Mouse (Mus musculus) MEL-GATA-1-ER (cell line): ENCODE measurements around the gene Tmem63a.

Source experiments
- DNase-seq: peaks from one replicate; pipeline ENCODE4 v3.0.0-alpha.2; 2012; ENCODE audit warnings: low read depth; ENCODE audit errors: extremely low read depth

The Tmem63a gene

DNA sequence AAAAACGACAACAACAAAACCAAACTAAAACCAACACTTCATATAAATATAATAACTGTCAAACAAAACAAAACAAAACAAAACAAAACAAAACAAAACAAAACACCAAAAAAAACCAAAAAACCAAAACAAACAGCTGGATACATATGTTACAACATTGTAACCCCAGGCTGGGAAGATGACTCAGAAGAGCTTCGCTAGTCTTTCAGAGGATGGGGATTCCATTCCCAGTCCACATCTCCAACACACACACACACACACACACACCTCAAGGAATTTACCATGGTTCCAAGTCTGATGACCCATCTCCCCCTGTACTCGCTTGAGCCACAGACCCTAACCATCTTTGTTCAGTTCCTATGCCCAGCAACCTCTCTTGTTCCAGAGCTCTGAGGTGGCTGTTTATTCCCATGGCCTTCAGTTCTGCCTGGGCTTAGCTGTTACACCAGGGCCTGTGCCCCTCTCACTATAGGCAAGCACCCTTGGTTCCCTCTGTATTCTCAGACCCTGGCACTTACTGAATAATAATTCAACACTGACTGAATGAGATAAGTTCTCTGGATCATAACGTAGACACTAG is 67.0 kb downstream of the Tmem63a start:
- DNase-seq, result no peak

DNA sequence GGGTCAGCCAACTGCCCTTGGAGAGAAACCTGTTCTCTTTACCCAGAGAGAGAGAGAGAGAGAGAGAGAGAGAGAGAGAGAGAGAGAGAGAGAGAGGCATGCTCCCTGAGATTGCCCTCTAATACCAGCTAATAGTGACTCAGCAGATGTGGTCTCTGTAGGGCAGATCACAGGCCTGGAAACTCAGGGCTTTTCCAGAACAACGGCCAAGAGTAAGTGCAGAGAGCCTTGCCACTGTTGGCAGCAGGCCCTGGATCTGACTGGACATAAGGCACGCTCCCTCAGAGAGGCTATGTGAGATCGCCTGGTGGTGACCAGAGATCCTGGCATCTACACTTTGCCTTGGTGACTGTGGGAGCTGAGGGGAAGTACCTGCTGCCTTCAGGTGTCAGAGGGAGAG is 67.6 kb downstream of the Tmem63a start:
- DNase-seq, result no peak

DNA sequence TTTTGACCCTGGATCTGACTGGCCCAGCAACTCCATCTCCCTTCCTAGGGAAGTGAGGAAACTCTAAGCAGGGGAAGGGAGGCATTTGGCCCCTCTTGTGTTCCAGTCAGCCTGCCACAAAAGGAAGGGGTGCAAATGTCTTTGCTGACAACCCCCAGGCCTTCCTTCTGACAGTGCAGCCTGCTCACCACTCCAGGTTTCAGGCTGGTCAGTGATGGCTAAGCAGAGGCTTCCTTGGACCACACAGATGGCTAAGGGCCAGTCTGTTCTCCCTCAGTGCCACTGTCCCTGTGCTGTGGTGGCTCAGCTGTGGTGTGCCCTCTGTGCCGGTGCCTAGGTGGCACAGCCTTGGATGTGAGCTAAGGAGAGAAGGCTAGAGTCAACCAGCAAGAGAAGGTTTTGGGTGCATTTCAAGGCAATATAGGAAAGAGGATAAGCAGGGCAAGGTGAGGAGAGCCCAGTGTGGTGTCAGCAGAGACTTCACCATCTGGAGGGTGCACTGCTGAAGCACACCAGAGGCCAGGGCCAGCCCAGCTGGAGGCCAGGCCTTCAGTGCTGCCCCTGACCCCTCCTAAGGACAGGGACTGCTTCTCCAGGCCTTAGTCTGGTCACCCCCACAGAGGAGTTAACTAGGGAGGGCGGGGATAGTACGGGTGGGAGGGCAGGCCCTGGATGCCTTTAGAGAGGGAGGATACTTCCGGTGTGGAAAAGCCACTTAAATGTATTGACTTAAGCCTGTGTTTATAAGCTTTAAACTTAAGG is 68.2 kb downstream of the Tmem63a start:
- no peak for DNase-seq

DNA sequence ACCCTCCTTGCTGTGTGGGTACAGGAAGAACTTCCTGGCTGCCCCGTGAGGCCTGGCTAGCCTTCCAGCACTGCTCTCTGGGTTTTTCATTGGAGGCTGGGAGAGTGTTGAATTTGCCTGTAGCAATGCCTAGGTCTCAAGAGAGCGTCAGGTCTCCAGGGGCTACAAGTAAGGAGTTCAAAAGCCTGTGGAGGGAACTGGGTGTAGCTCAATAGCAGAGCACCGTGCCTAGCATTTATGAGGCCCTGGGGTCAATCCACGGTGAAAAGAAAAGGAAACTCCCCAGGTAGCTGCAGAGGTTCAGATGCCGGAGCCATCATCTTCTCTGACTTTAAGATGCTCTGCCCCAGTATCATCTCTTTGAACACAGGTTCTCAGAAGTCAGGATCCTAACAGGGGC is 69.5 kb downstream of the Tmem63a start:
- no peak for DNase-seq

DNA sequence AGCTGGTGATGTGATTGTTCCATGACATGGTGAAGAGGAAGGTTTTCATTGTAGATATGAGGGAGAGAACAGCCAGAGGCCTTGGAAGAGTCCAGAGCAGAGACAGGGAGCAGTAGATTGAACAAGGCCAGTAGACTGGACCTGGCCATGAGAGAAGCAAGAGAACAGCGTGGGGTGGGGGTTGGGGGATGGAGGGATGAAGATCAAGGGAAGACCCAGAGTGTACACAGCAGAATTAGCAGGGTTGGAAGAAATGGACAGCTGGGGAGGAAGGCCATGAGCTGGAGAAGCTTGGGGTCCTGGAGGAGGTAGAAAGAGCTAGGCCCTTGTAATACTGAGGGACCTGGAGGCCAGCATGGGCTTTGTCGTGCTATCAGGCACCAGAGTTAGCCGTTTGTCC is 70.3 kb downstream of the Tmem63a start:
- no peak for DNase-seq

DNA sequence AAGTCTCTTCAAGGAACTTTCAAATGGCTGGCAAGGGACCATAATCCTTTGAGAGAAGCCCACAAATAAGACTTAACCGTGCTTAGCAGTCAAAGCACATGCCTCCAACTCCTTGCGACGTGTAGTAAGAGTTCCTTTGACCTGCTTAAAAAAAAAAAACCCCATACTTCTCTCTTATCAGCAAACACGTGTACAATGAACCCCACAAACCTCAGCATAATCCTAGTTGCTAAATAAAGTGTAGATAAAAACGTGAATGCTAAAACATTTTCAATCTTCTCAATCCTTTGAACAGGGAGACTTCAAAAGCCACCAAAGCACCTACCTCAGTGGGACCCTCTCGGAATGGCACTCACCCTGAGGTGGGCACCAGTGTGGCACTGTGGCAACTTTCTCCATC is 71.3 kb downstream of the Tmem63a start:
- DNase-seq, result no peak

DNA sequence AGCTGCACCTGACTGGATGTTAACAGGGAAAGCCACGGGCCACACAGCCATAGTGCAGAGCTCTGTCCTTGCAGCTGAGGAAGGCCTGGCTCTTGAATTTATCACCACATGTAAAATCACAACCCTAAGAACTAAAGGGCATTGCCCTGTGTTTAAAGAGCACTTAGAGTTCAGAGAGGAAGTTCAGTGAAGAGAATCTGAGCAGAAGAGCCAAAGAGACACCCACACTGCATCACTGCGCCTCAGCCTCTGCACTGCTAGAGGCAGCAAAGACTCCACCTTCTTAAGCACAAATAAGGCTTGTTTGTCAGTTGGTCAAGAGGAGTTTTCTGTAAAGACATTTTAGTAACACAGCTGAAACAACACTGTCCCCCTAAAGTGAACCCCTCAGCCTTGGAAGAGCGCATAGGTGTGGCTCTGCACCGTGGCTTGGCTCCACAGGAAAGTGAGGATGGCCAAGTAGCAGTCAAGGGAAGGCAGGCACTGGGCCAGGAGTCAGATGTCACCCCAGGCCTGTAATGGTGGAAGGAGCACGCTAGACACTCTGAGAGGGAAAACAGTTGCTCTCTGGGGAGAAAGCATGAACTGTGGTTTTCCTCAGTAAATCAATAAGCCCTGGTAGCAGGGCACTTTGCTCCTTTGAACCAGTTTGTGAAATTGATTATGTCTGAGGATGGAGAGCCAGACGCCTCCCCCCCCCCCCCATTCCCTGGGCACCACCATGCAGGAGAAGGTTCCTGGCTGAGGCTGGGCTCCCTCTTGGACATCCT is 72.8 kb downstream of the Tmem63a start:
- no peak for DNase-seq

DNA sequence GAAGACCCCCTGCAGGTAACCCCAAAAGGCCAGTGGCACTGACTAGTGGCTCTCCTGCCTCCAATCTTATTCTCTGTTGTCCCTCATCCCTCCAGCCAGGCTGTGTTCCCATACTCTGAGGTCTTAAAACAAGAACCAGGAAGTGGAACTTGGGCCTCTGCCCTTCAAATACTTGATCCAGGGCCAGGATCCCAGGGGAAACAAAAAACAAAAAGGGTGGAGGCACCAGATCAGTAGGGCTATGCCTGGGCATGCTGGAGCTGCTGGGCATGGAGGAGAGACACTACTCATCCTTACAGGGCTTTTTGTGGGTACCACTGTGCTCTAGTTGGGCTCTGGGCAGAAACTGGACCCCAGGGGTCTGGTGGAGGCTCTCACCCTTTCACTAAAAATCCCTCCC is 73.4 kb downstream of the Tmem63a start:
- DNase-seq, result no peak

DNA sequence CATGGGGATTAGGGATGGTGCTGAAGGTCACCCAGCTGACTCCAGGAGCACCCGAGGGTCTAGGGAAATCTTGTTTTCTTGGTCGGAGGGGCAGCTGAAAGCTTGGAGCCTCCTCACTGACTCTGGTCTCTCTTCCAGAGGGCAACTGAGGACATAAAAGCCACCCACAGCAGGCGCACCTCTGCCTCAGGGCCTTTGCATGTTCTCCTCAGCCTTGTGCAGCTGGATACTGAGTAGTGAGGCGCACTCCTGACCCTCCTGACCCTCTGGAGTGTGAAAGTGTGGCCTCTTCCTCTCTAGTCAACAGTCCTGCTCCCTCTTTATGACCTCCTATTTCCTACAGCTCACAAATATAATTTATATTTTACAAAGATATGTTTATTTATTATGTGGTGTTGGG is 73.9 kb downstream of the Tmem63a start:
- DNase-seq, result no peak

DNA sequence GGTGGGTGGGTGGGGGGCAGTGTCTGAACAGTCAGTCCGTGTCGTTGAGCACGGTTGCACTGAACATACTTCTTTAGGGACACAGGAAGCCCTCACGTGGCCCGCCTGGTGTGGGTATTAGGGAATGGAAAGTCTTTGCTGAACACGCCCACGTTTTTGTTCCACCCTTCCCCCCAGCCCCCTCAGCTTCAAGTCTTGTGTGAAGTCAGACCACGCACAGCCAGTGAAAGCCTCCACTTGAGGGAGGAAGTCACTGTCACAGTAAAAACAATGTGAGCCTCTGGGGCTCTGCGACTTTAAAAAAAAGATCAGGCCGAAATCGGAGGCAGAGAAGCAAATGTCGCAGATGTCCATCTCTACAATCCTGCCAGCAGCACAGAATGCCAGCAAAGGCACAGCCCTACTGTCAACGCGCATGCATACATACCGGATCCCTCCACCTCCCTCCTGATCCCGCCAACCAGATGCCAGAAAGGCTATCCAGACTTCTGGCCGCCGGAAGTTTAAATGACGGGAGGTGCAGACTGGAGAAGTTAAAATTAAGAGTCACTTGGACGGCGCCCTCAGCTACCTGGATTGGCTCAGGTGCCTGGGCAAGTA is 74.5 kb downstream of the Tmem63a start:
- peak; percentile 40 for DNase-seq

DNA sequence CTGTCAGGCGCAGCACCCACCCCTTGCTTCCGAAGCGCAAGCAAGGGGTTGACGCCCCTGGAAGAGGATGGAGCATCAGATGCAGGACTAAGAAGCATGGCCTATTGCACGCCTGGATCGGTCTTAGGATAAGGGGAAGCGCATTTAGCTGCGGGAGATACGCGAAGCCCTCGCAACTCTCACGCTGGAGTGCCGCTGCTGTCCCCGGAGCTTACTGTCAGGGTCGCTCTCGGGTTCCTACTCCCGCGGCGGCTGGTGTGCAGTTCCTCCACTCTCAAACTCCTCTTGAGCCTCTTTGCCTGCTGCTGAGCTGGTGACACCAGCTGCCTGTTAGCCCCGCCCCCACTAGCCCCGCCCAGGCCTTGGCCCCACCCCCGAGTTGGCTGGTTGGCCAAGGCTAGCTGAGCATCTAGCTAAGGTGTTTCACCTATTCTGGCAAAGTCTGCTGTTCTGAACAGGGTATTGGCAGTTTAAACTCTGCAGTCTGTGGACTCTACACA is 75.1 kb downstream of the Tmem63a start:
- peak; percentile 55 for DNase-seq

DNA sequence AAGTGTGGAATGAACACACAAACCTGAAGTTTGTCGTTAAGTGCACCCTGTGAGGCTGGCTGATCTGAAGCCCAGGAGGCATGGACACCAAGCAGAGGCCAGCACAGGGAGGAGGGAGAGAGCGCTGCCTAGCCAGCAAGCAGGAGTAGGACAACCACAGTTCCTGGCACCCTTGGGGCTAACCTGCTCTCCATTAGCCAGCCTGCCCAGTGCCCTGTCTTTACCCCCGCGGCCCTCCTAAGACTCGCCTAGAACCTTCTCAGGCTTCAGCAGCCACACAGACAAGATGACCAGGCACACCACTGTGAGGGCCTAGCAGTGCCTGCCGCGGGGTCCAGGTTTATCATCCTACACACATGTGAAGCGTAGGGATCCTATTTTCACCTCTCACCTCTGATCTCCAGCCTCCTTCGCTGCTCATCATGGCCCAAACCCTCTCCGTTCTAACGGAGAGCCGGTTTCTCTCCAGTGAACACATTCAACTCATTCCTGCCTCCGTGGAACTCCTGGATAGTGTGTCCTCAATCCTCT is 75.8 kb downstream of the Tmem63a start:
- no peak for DNase-seq

DNA sequence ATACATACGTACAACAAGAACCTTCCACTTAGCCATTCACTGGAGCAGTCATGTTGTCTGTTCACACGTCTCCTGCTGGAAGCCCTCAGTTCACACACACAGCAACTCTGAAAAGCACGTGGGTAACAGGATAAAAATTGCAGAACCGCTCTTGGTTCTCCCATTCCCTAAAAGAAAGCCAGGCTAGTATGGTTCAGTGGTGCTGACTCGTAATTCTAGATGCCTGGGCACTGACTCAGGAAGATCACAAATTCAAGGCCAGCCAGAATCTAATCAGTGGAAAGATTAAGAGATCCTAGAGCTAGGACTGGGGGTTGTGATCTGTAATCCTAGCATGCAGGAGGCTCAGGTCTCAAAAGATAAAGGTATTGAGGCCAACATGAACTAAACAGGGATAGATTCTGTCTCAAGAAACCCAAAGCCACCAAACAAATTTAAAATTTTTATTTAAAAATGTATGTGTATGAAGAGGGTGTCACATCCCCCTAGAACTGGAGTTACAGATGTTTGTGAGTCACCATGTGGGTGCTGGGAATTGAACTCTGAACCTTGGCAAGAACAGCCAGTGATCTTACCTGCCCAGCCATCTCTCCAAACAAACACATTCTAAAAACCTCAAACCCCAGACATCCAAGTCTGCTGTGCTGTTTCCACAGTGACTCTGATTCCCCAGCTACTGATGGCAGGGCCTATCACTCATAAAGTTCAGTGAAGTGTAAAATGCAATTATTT is 78.8 kb downstream of the Tmem63a start, which contains the start of gene Ephx1:
Ephx1 (minus strand) TSS at position 149 of the 732 bp plus-strand sequence.
- DNase-seq, result no peak

DNA sequence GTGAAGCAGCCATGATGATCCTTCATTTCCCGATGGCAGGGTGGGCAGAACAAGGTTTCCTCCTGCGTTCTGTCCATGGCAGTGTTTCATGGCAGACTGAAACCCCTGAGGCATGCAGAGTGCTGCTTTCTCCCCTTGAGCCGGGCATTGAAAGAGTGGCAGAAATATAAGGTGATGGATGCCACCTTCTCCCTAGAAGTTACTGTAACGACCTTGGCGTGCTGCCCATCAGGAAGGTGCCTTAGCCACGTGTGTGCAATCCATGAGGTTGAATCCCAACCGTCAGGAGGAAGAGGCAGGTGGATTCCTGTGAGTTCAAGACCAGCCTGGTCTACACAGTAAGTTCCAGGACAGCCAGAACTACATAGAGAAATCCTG is 79.3 kb downstream of the Tmem63a start:
- DNase-seq, result no peak

DNA sequence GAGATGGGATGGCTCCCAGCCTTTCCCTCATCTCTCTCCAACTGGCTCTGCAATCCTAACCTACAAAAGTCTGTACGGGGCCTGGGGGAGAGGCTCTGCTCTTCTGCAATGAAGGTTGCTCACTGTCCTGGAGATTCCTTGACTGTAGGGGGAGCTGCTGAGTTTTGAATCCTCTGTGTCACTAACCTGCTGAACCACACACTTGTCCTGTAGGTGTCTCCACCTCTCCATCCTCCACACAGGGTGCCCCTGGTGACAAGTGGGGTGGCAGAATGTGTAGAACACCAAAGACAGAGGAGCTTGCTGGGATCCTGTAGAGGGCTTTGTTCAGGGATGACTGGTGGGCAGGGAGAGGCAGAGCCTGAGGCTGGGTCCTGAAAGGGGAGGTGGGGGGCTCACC is 80.1 kb downstream of the Tmem63a start:
- DNase-seq, result peak; percentile 68
